Mouse (Mus musculus) right cerebral cortex, adult 2 months (tissue): ENCODE measurements around the gene Ablim1.

ENCODE experiments used
- DNase-seq, 2 experiments: peaks; one replicate each; pipeline ENCODE4 v3.0.0; 2021 to 2022; ENCODE audit warnings: low spot score in 2 of 2

The Ablim1 gene

GRCm38 (mm10) chr19:57304666-57305065 is 10.1 kb downstream of the Ablim1 start:
- no peak for DNase-seq

GRCm38 (mm10) chr19:57301961-57302395 is 12.7 kb downstream of the Ablim1 start:
- DNase-seq, result no peak

- DNase-seq, result no peak
These were observed 16.7 kb downstream of the Ablim1 start for GRCm38 (mm10) chr19:57298006-57298405.

- peak in 1 of 2 experiments; percentile 49 for DNase-seq
These were observed 17.3 kb downstream of the Ablim1 start for GRCm38 (mm10) chr19:57297447-57297846.

DNA sequence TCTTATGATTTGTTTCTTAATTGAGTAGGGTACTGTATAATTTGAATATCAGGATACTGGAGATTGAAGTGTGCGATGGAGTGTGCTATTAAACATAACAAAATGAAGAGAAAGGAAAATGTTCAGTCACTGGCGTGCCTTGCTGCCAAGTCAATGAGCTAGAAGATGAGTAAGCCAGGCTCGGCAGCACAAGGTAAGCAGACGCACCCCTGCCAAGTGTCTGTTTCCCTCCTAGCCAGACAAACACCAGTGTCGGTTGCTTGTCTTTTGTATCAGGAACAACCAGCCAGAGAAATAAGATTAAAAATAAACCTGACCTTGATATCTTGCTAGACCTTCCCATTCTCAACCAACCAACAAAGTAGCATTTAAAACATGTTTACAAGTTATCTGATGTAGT is 18.2 kb downstream of the Ablim1 start:
- peak; percentile 41 to 60 for DNase-seq

DNA sequence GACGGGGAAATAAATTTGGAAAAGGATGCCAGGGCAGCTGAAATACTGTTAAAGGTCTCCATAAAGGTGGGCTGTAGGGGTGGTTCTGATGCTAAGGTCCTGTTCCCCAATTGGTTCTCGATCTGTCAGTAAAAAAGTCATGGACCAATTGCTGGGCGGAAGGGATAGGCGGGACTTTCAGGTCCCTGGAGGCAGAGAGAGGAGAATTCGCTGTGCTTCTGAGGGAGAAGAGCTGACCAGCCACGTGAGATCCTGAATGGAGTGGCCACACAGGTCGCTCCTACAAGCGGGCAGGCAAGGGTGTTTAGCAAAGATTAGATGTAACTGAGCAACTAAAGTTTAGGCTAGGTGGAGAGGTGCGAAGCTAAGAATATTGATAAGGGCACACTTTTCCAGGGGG is 19.2 kb downstream of the Ablim1 start:
- no peak for DNase-seq

GRCm38 (mm10) chr19:57294356-57294755 is 20.4 kb downstream of the Ablim1 start:
- DNase-seq, result no peak

DNA sequence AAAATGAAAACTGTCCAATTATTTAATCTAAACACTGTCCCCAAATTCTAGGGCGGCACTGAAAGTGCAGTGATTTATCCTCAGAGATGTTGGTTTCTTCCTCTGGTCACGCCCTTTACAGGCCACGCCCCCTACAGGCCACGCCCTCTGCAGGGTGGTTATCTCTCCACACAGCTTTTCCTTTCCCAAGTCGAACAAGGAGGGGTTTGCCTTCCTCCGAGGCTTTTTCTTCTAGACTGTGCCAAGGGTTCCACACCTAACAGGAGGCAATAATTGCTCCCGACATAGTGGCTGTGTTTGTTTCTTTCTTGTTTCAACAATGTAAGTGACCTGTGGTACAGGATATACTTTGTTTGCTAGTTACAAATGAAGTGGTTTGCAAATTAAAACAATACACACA is 21.0 kb downstream of the Ablim1 start:
- no peak for DNase-seq

DNA sequence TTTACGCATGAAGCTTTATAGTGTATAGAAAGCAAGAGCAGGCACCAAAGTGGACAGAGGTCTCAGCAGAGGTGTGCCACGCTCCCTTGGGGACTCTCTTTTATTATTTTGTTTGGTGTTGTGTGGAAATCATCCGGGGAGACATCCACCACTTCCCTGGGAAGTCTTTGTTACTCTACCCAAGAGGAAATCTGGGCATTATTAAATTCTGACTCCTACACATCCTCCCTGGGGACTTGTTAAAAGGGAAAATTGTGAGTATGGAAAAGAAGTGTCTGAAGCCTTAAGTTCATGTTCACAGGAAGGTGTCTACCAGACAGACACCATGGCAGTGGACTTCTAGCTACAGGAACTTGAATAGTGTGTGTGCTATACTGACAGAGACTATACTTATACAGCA is 31.4 kb downstream of the Ablim1 start:
- DNase-seq, result no peak

- DNase-seq, result no peak
These were observed 32.1 kb downstream of the Ablim1 start for GRCm38 (mm10) chr19:57282642-57283041.

- DNase-seq, result no peak
These were observed 35.1 kb downstream of the Ablim1 start for GRCm38 (mm10) chr19:57279666-57280065.

GRCm38 (mm10) chr19:57278263-57278662 is 36.5 kb downstream of the Ablim1 start:
- no peak for DNase-seq

DNA sequence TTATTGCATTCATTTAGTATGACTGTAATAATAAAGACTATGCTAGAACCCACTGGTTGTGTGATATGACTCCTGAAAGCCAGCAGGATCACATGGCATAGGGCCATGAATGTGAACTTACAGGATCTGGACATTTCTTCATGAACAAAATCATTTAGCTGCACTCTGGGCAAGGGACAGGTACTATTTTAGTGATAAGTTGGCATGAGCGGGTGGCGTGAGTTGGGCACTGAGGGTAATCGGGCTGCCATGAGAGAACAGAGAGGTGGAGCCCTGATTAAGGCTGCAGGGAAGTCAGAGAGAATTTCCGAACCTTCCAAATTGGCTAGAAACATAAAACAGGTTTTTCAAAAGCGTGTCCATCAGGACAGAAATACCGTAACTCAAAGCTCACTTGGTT is 37.7 kb downstream of the Ablim1 start:
- DNase-seq, result no peak

DNA sequence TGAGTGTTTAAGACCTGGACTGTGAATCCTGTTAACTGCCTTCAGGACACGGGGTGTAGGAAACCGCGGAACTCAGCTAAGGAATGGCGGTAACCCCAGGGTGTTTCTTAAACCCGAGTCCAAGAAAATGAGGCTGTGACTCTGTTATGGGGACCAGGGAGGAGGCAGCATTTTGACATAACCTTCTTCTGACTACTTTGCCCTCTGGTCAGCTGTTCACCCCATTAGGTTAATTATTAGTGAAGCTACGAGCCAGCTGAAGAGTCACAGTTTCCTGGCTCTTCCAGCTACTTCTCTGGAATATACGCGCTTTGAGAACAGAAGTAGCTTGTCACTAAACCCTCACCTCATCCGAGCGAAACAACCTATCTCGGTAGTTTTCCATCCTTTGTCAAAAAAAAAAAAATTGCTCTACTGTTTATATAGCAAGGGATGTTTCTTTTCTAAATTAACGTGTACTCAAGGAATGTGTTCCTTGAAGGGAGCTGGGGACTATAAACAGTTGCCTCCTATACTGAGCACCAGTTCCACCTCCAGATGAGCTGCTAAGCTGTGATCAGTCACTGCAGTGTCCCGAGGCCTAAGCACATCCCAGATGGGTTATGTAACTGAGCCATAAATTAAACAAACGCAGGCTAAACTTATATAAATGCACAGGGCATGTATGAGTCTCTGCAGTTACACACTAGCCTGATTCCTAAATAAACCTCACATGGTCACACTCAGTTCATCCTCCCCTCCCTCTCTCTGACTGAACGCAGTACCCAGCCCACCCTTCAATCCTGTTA is 39.4 kb downstream of the Ablim1 start:
- peak; percentile 66 to 71 for DNase-seq

GRCm38 (mm10) chr19:57274717-57275116 is 40.0 kb downstream of the Ablim1 start:
- DNase-seq, result peak; percentile 29 to 49

- DNase-seq, result peak in 1 of 2 experiments; percentile 38
These were observed 40.4 kb downstream of the Ablim1 start for GRCm38 (mm10) chr19:57274286-57274685.

DNA sequence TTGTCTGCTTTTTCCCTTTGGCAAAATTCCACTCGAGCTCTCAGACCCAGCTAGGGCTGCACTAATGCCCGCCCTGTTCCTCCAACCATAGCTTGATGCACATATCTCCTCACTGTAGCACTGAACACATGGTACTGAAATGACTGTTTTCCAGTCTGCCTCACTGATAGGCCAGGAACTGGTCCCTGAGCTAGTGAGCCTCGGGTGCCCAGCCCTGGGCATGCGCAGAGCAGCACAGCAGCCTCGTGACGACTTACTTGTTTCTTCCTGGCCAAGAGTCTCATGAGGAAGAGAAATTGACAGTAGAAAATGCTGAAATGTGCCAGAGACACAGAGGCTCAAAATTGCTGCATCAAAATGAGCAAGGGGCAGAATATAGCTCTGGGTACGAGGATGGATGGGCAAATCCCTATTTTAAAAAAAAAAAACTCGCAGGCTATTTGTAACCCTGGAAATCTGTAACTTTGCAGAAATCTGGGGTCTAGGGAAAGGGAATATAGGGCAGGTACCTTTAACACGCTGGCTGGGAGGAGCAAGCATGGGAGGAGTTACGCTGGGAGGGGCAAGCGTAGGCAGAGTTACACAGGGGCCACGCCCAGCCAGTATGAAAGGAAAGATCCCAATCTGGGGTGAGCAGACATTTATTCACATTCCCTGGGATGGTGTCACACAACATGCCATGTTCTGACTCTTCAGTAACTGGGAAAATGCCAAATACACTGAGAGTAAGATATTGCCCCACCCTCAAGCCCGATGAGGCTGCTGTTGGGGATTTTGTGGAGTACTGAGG is 41.7 kb downstream of the Ablim1 start:
- peak; percentile 62 to 71 for DNase-seq

GRCm38 (mm10) chr19:57271757-57272156 is 43.0 kb downstream of the Ablim1 start:
- DNase-seq, result no peak

- DNase-seq, result no peak
These were observed 44.0 kb downstream of the Ablim1 start for GRCm38 (mm10) chr19:57270711-57271110.

DNA sequence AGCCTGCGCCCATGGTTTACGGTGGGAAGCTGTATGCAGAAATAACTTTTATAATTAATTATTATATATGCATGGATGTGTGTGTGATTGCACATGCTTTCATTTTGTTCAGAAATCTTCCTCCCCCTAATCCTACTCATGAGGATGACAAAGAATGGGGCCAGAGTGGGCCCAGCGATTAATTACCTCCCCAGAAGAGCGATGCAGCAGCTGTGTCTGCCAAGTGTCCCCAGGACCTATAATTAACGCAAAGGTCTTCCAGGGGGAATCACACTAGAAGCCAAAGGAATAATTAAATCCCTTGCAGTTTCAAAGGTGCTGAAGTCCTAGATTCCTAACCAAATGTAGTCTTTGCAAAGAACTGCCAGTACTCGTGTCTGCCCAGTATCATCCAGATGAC is 44.9 kb downstream of the Ablim1 start:
- no peak for DNase-seq

DNA sequence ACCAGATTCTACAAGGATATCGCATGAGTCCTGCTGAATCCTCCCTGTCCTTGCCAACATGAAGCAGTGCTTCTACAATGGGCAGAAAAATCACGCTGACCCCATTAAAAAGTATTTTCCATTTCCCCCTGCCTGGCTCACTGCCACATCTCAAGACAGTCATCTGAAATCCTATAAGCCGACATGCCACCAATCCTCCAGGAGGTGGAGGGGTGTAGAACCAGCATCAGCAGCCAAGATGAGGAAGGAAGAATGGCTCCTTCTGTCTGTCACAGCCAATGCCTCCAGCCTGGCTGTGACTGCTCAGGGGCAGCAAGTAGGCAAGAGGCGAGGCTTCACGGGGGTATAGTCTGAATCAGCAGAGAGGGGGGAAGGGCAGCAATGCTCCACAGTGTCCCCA is 47.2 kb downstream of the Ablim1 start:
- no peak for DNase-seq

DNA sequence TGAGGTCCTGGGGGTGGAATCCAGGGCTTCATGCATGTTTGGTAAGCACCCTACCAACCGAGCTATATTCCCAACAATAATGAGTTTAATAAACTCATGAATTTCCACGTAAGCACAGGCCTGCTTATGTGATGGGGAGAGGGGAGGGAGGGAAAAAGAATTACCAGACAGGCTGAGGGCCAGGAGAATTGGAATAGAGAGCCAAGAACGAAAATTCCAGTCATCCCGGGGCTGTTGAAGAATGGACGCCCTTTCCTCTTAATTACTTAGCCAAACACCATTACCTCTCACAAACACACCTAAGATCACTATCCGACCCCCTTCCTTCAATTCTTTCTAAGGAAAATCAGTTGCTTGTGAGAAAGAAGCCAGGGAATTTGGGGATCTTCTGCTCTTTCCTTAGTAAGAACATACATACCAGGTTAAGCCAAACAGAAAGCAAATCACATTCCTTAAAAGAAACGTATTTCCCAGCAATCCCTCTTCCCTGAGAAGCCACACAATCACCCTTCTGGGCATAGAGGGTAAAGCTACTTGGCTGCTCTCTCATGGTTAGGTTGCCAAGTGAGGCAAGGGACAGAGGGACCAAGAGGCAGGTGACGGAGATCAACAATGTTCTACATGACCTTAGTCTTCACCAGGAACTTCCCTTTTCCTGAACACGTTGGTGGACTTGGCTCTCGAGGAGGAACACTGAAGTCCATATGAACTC is 48.2 kb downstream of the Ablim1 start:
- DNase-seq, result no peak
